Mouse (Mus musculus): ENCODE measurements at regions not wholly inside any gene's neighbourhood (a gene's known extent, or its start where the extent isn't known, plus 50 kb on each side); places are given as distances from the start of the nearest gene placed in this dataset.

- TF ChIP-seq MAX (IDR thresholded peaks at IDR 0.05) (no peak), CTCF (IDR thresholded peaks at IDR 0.05; ENCODE audit: control insufficient read depth, insufficient read depth, insufficient read length) (no peak)
Measured at GRCm38 (mm10) chr10:84238279-84238963, 202.0 kb downstream of the Nuak1 start.
